Mouse (Mus musculus): Measurements from ENCODE around the gene Crebbp. TPM values are rescaled to one million over a fixed set of nuclear protein-coding genes. Genes with fewer than 3 reads are reported as not detected.

The Crebbp gene
- total RNA-seq, 2 experiments from 2014 or later, result 69.6 to 80.3 TPM

DNA sequence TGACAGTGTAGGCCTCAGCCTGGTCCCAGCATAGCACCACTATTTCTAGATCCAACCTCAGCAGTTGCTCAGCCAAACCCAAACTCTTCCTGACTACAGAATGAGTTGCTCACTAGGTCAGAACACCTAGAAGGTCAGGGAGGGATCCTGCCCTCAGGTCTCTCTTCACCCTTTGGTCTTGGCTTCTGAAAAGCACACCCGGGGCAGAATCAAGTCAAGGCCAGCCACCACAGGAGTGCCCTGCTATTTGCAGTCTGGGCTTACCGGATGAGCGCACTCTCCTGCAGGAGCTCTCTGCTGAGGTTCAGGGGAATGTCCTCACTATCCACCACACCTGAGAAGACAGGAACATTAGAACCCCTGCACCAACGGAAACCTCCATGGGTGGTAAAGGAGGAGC is 161.2 kb downstream of the Crebbp start:
- no peak for DNase-seq (ENCODE audit: low spot score in 2 of 2)

DNA sequence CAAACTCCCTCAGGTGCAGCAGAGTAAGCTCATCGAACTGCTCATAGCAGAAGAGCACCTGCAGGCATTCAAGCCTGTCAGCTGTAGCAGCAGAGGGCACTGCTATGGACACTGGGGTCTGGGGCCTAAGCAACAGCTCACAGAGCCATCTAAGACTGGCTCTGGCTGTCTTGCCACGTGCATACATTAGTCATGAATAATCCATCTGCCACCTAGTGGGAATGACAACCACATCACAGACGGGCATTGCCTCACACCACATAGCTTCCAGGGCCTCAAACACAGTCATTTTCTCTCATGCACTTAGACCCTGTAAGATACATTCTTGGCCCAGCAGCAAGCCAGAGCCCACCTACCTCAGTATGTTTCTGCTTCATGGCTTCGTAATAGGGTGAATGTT is 168.3 kb downstream of the Crebbp start:
- no peak for DNase-seq (ENCODE audit: low spot score in 2 of 2)

- DNase-seq (ENCODE audit: low spot score in 2 of 2), result no peak
These were observed 169.7 kb downstream of the Crebbp start for GRCm38 (mm10) chr16:4044093-4044492.

DNA sequence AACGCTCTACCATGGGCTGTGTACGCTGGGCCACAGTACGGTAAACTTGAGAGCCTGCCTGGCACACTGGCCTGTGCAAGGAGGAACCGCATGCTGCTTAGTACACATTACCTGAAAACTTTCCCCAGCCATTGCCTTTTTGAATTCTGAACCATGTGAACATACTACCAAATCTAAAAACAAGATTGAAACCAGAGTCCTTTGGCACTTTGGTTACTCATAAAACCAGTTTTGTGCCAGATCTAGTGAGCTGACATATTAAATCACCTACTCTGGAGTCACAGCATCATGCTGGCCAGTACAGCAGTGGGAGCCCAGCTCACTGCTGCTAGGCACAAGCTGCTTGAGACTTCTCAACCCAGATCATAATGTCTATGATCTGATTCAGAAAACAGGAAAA is 172.2 kb downstream of the Crebbp start:
- DNase-seq (ENCODE audit: low spot score in 2 of 2), result no peak

DNA sequence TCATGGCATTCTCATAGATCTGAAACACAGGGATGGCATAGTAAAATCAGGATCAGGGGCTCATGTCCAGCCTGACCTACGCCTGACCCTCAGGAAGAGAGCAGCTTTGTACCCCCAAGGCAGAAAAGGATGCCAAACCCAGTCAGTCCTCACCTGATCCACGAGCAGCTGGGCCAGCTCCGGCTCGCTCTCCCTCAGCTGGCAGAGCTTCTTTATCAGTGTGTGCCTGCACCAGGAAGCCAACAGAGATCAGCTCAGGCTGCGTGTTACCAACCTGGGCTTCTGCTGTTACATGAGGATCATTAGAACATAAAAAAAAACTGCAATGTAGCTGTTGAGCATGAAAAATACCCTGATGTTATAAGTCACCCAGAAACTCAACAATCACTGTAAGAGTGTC is 173.6 kb downstream of the Crebbp start:
- DNase-seq (ENCODE audit: low spot score in 2 of 2), result no peak

DNA sequence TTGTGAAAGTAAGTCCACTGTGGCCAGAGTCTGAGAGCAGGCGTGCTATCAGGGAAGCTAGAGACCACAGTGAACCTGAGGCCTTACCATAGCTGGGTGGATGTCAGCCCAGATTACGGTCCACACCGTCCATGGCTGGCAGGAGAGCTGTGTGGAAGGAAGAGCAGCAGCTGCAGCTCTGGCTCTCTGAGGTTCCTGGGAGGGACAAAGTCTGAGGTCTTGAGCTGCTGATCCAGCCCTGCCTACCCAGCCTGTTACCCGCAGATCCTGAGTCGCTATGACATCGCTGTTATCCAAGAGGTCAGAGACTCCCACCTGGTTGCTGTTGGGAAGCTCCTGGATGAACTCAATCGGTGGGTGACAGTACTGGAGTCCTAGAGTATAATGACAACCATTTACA is 176.1 kb downstream of the Crebbp start:
- DNase-seq (ENCODE audit: low spot score in 2 of 2), result no peak

DNA sequence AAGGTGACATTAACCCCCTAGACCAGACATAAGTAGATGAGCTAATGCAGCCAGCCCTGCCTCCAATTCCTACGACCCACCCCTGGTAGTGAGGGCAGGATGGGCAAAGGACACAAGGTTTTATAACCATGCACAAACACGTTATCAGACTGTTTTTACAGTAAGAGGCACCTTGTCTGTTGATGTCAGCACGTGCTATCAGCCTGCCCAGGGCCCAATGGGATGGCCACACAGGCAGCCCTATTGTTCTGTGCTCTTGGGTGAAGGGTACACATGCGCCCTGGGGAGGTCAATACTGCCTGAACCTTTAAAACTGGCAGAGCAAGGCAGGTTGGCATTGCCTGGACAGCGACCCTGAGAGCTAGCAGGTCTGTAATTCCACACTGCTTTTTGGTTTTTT is 177.0 kb downstream of the Crebbp start, which contains the start of gene Dnase1:
Dnase1 (plus strand) TSS at position 136 of the 400 bp plus-strand sequence.
- DNase-seq (ENCODE audit: low spot score in 2 of 2), result no peak

DNA sequence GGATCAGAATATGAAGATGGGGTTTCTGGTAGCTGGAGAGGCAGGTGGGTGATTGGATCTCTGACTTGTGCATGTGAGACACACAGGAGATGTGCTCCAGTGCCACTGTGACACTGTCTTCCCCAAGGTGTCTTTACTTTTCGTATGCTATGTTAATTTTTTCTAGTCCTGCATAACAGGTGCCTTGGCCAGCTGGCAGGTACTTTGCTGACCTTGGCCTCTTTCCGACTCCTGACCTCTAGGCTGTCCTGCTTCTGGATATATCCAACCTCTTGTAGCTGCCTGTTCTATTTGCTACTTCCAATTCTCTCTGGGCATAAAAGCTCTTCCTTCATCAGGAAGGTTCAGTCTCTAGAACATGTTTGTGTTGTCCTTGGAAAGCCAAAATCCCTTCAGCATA is 178.2 kb downstream of the Crebbp start:
- DNase-seq (ENCODE audit: low spot score in 2 of 2), result no peak

- no peak for DNase-seq (ENCODE audit: low spot score in 2 of 2)
These were observed 179.3 kb downstream of the Crebbp start for GRCm38 (mm10) chr16:4034476-4034875.

DNA sequence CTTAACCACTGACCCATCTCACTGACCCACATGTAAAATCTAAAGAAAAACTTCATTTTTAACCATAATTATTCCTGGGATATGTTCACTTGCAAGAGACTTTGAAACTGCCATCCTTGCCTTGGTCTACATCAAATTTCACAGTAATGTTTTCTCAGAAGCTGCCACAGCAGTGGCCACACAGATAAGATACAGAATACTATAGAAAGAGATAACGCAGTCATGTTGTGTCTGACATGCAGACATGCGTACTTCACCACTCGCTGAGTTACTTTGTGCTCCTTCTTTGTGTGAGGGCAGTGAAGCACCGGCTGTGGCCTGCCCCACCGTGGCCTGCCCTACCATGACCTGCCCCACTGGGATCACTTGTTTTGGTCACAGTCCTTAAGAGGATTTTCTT is 179.8 kb downstream of the Crebbp start:
- DNase-seq (ENCODE audit: low spot score in 2 of 2), result no peak

- no peak for DNase-seq (ENCODE audit: low spot score in 2 of 2)
These were observed 181.5 kb downstream of the Crebbp start for GRCm38 (mm10) chr16:4032341-4032748.

GRCm38 (mm10) chr16:4031441-4032274 is 182.1 kb downstream of the Crebbp start:
- DNase-seq (ENCODE audit: low spot score in 2 of 2), result no peak

Small RNAs within 50 kb of the gene (microRNA-seq; reads per million reads assigned to microRNA genes)
- not detected for gene Gm23413

Other genes starting within 250 kb of the Crebbp start
- 1 to 10 TPM; 4.3 to 4.7 TPM for gene Nlrc3, start 237.4 kb downstream of the Crebbp start, total RNA-seq (2021)
- 10 to 100 TPM; 28.0 to 31.0 TPM for gene Slx4, start 210.2 kb downstream of the Crebbp start, total RNA-seq (2021)
- gene Dnase1, start 177.1 kb downstream of the Crebbp start, total RNA-seq (2021), result under 1 TPM in 1 of 2 experiments, not detected in 1; 0.39 TPM
- 100 to 1,000 TPM; 156 to 159 TPM for gene Trap1, start 136.2 kb downstream of the Crebbp start, total RNA-seq (2021)
- 10 to 100 TPM; 34.3 to 36.1 TPM for gene Adcy9, start 206.5 kb upstream of the Crebbp start, total RNA-seq (2021)